Mouse (Mus musculus): ENCODE results near the gene 4930503B20Rik. TPM values are rescaled to one million over a fixed set of nuclear protein-coding genes. Genes with fewer than 3 reads are reported as not detected.

The 4930503B20Rik gene
- polyA plus RNA-seq, 1 experiment from 2014 or later = not detected

GRCm38 (mm10) chr3:146676193-146676592, 25.1 kb upstream of the 4930503B20Rik start:
- no peak for DNase-seq (ENCODE audit: low spot score)
- no peak overlapping the region for H3K4me3 ChIP-seq
- H3K36me3 ChIP-seq (replicated peaks) = no peaks in the 10 kb centered on the region
- no peak overlapping the region for H3K27ac ChIP-seq (replicated peaks)
- H3K27me3 ChIP-seq (replicated peaks; ENCODE audit: low read depth, poor library complexity, severe bottlenecking) = no peaks in the 10 kb centered on the region
- no peaks in the 10 kb centered on the region for H3K9me3 ChIP-seq
- no peaks in the 10 kb centered on the region for H3K4me1 ChIP-seq
- WGBS = 92% methylated on average over 4 of the region's 4 CpGs

GRCm38 (mm10) chr3:146675101-146675500, 24.0 kb upstream of the 4930503B20Rik start:
- H3K9me3 ChIP-seq = no peaks in the 10 kb centered on the region
- H3K4me1 ChIP-seq = no peaks in the 10 kb centered on the region
- WGBS = 88% methylated on average over 1 of the region's 1 CpGs
- no peak for DNase-seq (ENCODE audit: low spot score)
- H3K36me3 ChIP-seq (replicated peaks) = no peaks in the 10 kb centered on the region
- no peak overlapping the region for H3K4me3 ChIP-seq
- H3K27me3 ChIP-seq (replicated peaks; ENCODE audit: low read depth, poor library complexity, severe bottlenecking) = no peaks in the 10 kb centered on the region
- no peak overlapping the region for H3K27ac ChIP-seq (replicated peaks)

GRCm38 (mm10) chr3:146671121-146671520, 20.0 kb upstream of the 4930503B20Rik start:
- WGBS = 60% methylated on average over 2 of the region's 2 CpGs
- no peaks in the 10 kb centered on the region for H3K27me3 ChIP-seq (replicated peaks; ENCODE audit: low read depth, poor library complexity, severe bottlenecking)
- H3K27ac ChIP-seq (replicated peaks) = no peak overlapping the region
- H3K4me1 ChIP-seq = no peaks in the 10 kb centered on the region
- H3K36me3 ChIP-seq (replicated peaks) = no peaks in the 10 kb centered on the region
- H3K9me3 ChIP-seq = no peaks in the 10 kb centered on the region
- H3K4me3 ChIP-seq = no peak overlapping the region
- DNase-seq (ENCODE audit: low spot score) = no peak

- Histone ChIP-seq H3K9me3 (no peaks in the 10 kb centered on the region), H3K27me3 (replicated peaks; ENCODE audit: low read depth, poor library complexity, severe bottlenecking) (no peaks in the 10 kb centered on the region), H3K27ac (replicated peaks) (no peak overlapping the region), H3K4me1 (no peaks in the 10 kb centered on the region), H3K4me3 (no peak overlapping the region), H3K36me3 (replicated peaks) (no peaks in the 10 kb centered on the region)
- no peak for DNase-seq (ENCODE audit: low spot score)
- WGBS = 81% methylated on average over 7 of the region's 7 CpGs
Measured at GRCm38 (mm10) chr3:146661907-146662306, 10.8 kb upstream of the 4930503B20Rik start.

- Histone ChIP-seq H3K27ac (replicated peaks) (no peak overlapping the region), H3K9me3 (no peaks in the 10 kb centered on the region), H3K4me3 (no peak overlapping the region), H3K4me1 (no peaks in the 10 kb centered on the region), H3K36me3 (replicated peaks) (no peaks in the 10 kb centered on the region), H3K27me3 (replicated peaks; ENCODE audit: low read depth, poor library complexity, severe bottlenecking) (no peaks in the 10 kb centered on the region)
- WGBS = 81% methylated on average over 6 of the region's 6 CpGs
- no peak for DNase-seq (ENCODE audit: low spot score)
Measured at GRCm38 (mm10) chr3:146661001-146661400, 9.9 kb upstream of the 4930503B20Rik start.

GRCm38 (mm10) chr3:146659321-146659720, 8.2 kb upstream of the 4930503B20Rik start:
- DNase-seq (ENCODE audit: low spot score) = no peak
- whole genome bisulfite sequencing = 91% methylated on average over 5 of the region's 5 CpGs
- no peaks in the 10 kb centered on the region for H3K36me3 ChIP-seq (replicated peaks)
- no peaks in the 10 kb centered on the region for H3K27me3 ChIP-seq (replicated peaks; ENCODE audit: low read depth, poor library complexity, severe bottlenecking)
- no peak overlapping the region for H3K4me3 ChIP-seq
- H3K9me3 ChIP-seq = no peaks in the 10 kb centered on the region
- no peak overlapping the region for H3K27ac ChIP-seq (replicated peaks)
- H3K4me1 ChIP-seq = peaks cover 7% of the 10 kb centered on the region; the same call in 1 of the 2 replicates

GRCm38 (mm10) chr3:146658061-146658639, 7.0 kb upstream of the 4930503B20Rik start:
- no peaks in the 10 kb centered on the region for H3K9me3 ChIP-seq
- peaks cover 7% of the 10 kb centered on the region; the same call in 1 of the 2 replicates for H3K4me1 ChIP-seq
- H3K27me3 ChIP-seq (replicated peaks; ENCODE audit: low read depth, poor library complexity, severe bottlenecking) = no peaks in the 10 kb centered on the region
- H3K36me3 ChIP-seq (replicated peaks) = no peaks in the 10 kb centered on the region
- H3K4me3 ChIP-seq = no peak overlapping the region
- H3K27ac ChIP-seq (replicated peaks) = no peak overlapping the region
- no peak for DNase-seq (ENCODE audit: low spot score)
- WGBS = 83% methylated on average over 1 of the region's 1 CpGs

- no peak for DNase-seq (ENCODE audit: low spot score)
- no peak overlapping the region for H3K4me3 ChIP-seq
- H3K27ac ChIP-seq (replicated peaks) = no peak overlapping the region
- H3K9me3 ChIP-seq = no peaks in the 10 kb centered on the region
- WGBS = 93% methylated on average over 5 of the region's 5 CpGs
- H3K36me3 ChIP-seq (replicated peaks) = no peaks in the 10 kb centered on the region
- H3K27me3 ChIP-seq (replicated peaks; ENCODE audit: low read depth, poor library complexity, severe bottlenecking) = no peaks in the 10 kb centered on the region
- peaks cover 7% of the 10 kb centered on the region; the same call in 1 of the 2 replicates for H3K4me1 ChIP-seq
Measured at GRCm38 (mm10) chr3:146657433-146657832, 6.3 kb upstream of the 4930503B20Rik start.

- 56% methylated on average over 2 of the region's 2 CpGs for WGBS
- no peak for DNase-seq (ENCODE audit: low spot score)
- H3K9me3 ChIP-seq = no peaks in the 10 kb centered on the region
Measured at GRCm38 (mm10) chr3:146655111-146655577, 4.0 kb upstream of the 4930503B20Rik start.

GRCm38 (mm10) chr3:146653692-146654091, 2.6 kb upstream of the 4930503B20Rik start:
- H3K4me1 ChIP-seq = peaks cover 11% of the 10 kb centered on the region; the same call in 1 of the 2 replicates
- 86% methylated on average over 6 of the region's 6 CpGs for WGBS
- no peaks in the 10 kb centered on the region for H3K9me3 ChIP-seq
- H3K27me3 ChIP-seq (replicated peaks; ENCODE audit: low read depth, poor library complexity, severe bottlenecking) = no peaks in the 10 kb centered on the region
- H3K27ac ChIP-seq (replicated peaks) = no peak overlapping the region
- no peak overlapping the region for H3K4me3 ChIP-seq
- no peaks in the 10 kb centered on the region for H3K36me3 ChIP-seq (replicated peaks)
- DNase-seq (ENCODE audit: low spot score) = no peak

More at GRCm38 (mm10) chr3:146655111-146655577, 4.0 kb upstream of the 4930503B20Rik start:
- Histone ChIP-seq H3K4me3 (no peak overlapping the region), H3K27me3 (replicated peaks; ENCODE audit: low read depth, poor library complexity, severe bottlenecking) (no peaks in the 10 kb centered on the region), H3K36me3 (replicated peaks) (no peaks in the 10 kb centered on the region), H3K27ac (replicated peaks) (no peak overlapping the region), H3K4me1 (peaks cover 7% of the 10 kb centered on the region; the same call in 1 of the 2 replicates)

GRCm38 (mm10) chr3:146652431-146652830, 1.3 kb upstream of the 4930503B20Rik start:
- H3K36me3 ChIP-seq (replicated peaks) = no peaks in the 10 kb centered on the region
- no peak overlapping the region for H3K27ac ChIP-seq (replicated peaks)
- no peak overlapping the region for H3K4me3 ChIP-seq
- WGBS = 93% methylated on average over 5 of the region's 5 CpGs
- H3K9me3 ChIP-seq = no peaks in the 10 kb centered on the region
- H3K27me3 ChIP-seq (replicated peaks; ENCODE audit: low read depth, poor library complexity, severe bottlenecking) = no peaks in the 10 kb centered on the region
- peaks cover 11% of the 10 kb centered on the region; the same call in 1 of the 2 replicates for H3K4me1 ChIP-seq
- DNase-seq (ENCODE audit: low spot score) = no peak

- WGBS = 92% methylated on average over 10 of the region's 10 CpGs
Measured at GRCm38 (mm10) chr3:146650716-146651115, 401 bp downstream of the 4930503B20Rik start.

GRCm38 (mm10) chr3:146649311-146649894, 1.7 kb downstream of the 4930503B20Rik start:
- H3K36me3 ChIP-seq (replicated peaks) = no peaks in the 10 kb centered on the region
- H3K4me1 ChIP-seq = 0 out of 2 replicates have a peak, but pooled peaks cover 4% of the 10 kb centered on the region
- H3K27me3 ChIP-seq (replicated peaks; ENCODE audit: low read depth, poor library complexity, severe bottlenecking) = no peaks in the 10 kb centered on the region
- WGBS = 59% methylated on average over 10 of the region's 10 CpGs
- no peak overlapping the region for H3K4me3 ChIP-seq
- no peak for DNase-seq (ENCODE audit: low spot score)
- H3K9me3 ChIP-seq = no peaks in the 10 kb centered on the region
- no peak overlapping the region for H3K27ac ChIP-seq (replicated peaks)

More at GRCm38 (mm10) chr3:146650716-146651115, 401 bp downstream of the 4930503B20Rik start:
- Histone ChIP-seq H3K36me3 (replicated peaks) (no peaks in the 10 kb centered on the region), H3K9me3 (no peaks in the 10 kb centered on the region), H3K4me1 (peaks cover 11% of the 10 kb centered on the region; the same call in 1 of the 2 replicates), H3K4me3 (no peak overlapping the region), H3K27ac (replicated peaks) (no peak overlapping the region), H3K27me3 (replicated peaks; ENCODE audit: low read depth, poor library complexity, severe bottlenecking) (no peaks in the 10 kb centered on the region)
- no peak for DNase-seq (ENCODE audit: low spot score)

Data from embryonic facial prominence, embryonic 10.5 days (tissue).